Mouse (Mus musculus) B cell, adult (primary cell): ENCODE results near the gene AU022751. TPM values are rescaled to one million over a fixed set of nuclear protein-coding genes. Genes with fewer than 3 reads are reported as not detected.

ENCODE experiments used
- total RNA-seq: library from RNA; stranded (reverse); gene quantifications from 4 replicates; pipeline ENCODE4 v1.2.4, GENCODE M21; 2023; ENCODE audit not compliant: inconsistent age

Gene AU022751
- not detected in 4 replicates for total RNA-seq

DNA sequence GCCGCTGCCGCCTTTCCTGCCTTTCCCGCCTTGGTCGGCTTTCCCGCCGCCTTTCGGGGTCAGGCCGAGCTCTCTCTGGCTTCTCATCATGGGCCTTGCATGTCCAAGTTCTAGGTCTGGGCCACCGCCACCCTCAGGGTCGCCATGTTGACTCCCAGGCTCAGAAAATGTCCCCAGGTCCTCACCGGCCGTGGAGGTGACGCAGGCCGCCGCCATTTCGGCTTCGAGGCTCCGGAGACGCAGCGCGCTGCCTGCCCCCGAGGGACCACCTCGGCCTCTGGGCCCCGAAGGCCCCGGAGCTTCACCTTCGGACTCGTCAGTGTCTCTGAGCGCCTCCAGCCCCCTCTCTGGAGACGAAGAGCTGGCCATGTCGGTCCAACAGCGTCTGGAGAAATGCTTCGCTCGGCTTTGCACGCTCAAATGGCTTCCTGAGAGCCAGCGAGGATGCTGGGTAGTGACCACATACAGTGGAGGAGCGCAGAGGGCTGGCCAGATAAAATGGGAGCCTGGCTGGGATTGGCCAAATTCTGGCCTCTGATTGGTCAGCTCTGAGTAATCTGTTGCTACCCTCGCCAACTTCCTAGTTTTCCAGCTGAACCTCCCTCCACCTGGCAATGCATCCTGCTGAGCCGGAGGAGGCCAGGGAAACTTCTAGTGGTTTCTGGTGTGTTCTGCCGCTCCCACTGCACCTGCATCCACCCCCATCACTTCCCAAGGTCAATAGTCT lies at the start of gene AU022751:
TSS of gene AU022751 (minus strand) at position 466 of the 727 bp plus-strand sequence.

DNA sequence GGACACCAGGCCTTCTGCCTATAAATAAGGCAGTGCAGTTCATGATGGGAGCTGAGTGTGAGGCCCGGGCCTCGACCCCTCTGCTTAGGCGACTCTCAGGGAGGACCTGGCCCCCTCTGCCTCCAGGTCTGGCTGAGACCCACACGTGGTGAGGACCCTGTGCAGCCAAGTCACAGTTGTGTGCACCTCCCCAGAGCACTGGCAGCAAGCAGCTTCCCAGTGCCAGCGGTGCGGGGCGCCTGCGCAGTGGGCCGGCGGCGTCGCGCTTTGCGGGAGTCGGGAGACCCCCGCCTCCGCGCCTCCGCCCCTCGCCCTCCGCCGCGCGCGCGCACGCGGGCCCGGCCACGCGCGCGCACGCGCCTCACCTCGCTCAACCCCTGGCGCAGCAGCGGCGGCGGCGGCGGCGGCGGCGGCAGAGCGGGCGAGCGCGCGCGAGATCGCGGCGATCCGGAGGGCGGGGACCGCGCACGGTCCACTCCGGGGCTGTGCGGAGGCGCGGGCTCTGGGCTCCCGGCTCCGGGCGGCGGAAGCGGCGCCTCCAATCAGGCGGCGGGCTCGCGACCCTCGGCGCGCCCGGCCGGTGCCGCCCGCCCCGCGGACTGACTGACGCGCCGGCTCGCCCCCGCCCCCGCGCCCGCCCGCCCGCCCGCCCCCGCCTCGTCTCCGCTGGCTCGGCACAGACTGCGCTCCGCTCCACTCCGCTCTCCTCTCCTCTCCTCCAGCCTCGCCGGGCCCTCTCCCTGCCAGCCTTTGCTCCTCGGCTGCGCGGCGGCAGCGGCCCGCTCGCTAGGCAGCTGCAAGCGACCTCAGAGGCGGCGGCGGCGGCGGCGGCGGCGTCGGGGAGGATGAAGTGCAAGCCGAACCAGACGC lies 35.9 kb downstream of the AU022751 start, which contains the start of gene Nudt11:
TSS of gene Nudt11 (plus strand) at position 388 of the 870 bp plus-strand sequence.

Other genes starting within 250 kb of the AU022751 start
- not detected in 4 replicates for gene Nudt11, start 36.0 kb downstream of the AU022751 start, total RNA-seq
- not detected in 4 replicates for gene Nudt10, start 89.6 kb upstream of the AU022751 start, total RNA-seq
- not detected in 4 replicates for gene Bmp15, start 237.3 kb upstream of the AU022751 start, total RNA-seq